Mouse (Mus musculus) stomach, embryonic 14.5 days (tissue): ENCODE data around the gene Ptcd1. TPM values are rescaled to one million over a fixed set of nuclear protein-coding genes. Genes with fewer than 3 reads are reported as not detected.

ENCODE experiments used
- ATAC-seq: fragments of 200-750 bp; cut with Nextera tagmentation; 2 replicates; pipeline ENCODE4 v1.8.0; 2017; ENCODE audit warnings: low read depth, moderate TSS enrichment; ENCODE audit not compliant: insufficient number of reproducible peaks, insufficient read depth, low FRiP score
- H3K27ac ChIP-seq: fragments of 300-500 bp; sonication (generic); 2 replicates; pipeline ENCODE4 v1.5.1; 2014; ENCODE audit warnings: mild to moderate bottlenecking, low read length, moderate library complexity, mixed read lengths
- H3K27me3 ChIP-seq: fragments of 300-500 bp; sonication (generic); 2 replicates; pipeline ENCODE4 v1.6.1; 2014; ENCODE audit warnings: low read length, control low read depth, mixed read lengths; ENCODE audit not compliant: control insufficient read depth, insufficient read depth
- H3K36me3 ChIP-seq: fragments of 300-500 bp; sonication (generic); 2 replicates; pipeline ENCODE4 v1.6.1; 2014; ENCODE audit warnings: mild to moderate bottlenecking, control low read depth, low read length, moderate library complexity, mixed read lengths; ENCODE audit not compliant: control insufficient read depth, insufficient read depth
- H3K4me1 ChIP-seq: fragments of 300-500 bp; sonication (generic); 2 replicates; pipeline ENCODE4 v1.6.1; 2014; ENCODE audit warnings: low read length, control low read depth, mixed read lengths; ENCODE audit not compliant: control insufficient read depth, insufficient read depth
- H3K4me2 ChIP-seq: fragments of 300-500 bp; sonication (generic); replicated peaks from 2 replicates; pipeline ENCODE4 v1.6.1; 2014; ENCODE audit warnings: low read depth, low read length, control low read depth
- H3K4me3 ChIP-seq: fragments of 300-500 bp; sonication (generic); 2 replicates; pipeline ENCODE4 v1.5.1; 2014; ENCODE audit warnings: low read depth, low read length, control low read depth
- H3K9ac ChIP-seq: fragments of 300-500 bp; sonication (generic); replicated peaks from 2 replicates; pipeline ENCODE4 v1.6.1; 2014; ENCODE audit warnings: low read depth, mild to moderate bottlenecking, control low read depth, low read length, moderate library complexity, mixed read lengths
- H3K9me3 ChIP-seq: fragments of 300-500 bp; sonication (generic); 2 replicates; pipeline ENCODE4 v1.6.1; 2016; ENCODE audit warnings: low read depth, low read length, control low read depth; ENCODE audit not compliant: control insufficient read depth
- WGBS: fragments of 180-500 bp; shearing (Covaris S2); extraction: QIAGEN DNeasy Blood & Tissue Kit; methylation state at CpG from one replicate; pipeline ENCODE4 v1.1.7; 2014; 5-methylcytosine and 5-hydroxymethylcytosine counted together
- polyA plus RNA-seq: library from polyadenylated mRNA; unstranded; fragments of >200 nt; fragmentation: Nextera tagmentation; extraction: Ambion mirVana; gene quantifications from 2 replicates; pipeline ENCODE4 v1.2.1, GENCODE M21; 2014

Gene Ptcd1
- polyA plus RNA-seq, 1 experiment from 2014 or later, result 11.4 TPM

GRCm38 (mm10) chr5:145190373-145190772 is 23.5 kb upstream of the Ptcd1 start:
- no peaks in the 10 kb centered on the region for H3K27me3 ChIP-seq
- no peak for ATAC-seq
- no peaks in the 10 kb centered on the region for H3K9me3 ChIP-seq
- peak overlapping the region; percentile 57 for H3K9ac ChIP-seq
- peaks cover 34% of the 10 kb centered on the region for H3K36me3 ChIP-seq
- no peak overlapping the region for H3K27ac ChIP-seq
- 44% methylated on average over 5 of the region's 5 CpGs for WGBS
- H3K4me1 ChIP-seq, result peaks cover 11% of the 10 kb centered on the region
- peak overlapping the region; percentile 64 for H3K4me3 ChIP-seq
- H3K4me2 ChIP-seq, result peak overlapping the region; percentile 74

GRCm38 (mm10) chr5:145189416-145189815 is 22.5 kb upstream of the Ptcd1 start:
- H3K4me2 ChIP-seq, result no peak overlapping the region
- no peak overlapping the region for H3K27ac ChIP-seq

GRCm38 (mm10) chr5:145185244-145185643 is 18.3 kb upstream of the Ptcd1 start:
- H3K4me2 ChIP-seq, result no peak overlapping the region
- H3K4me3 ChIP-seq, result no peak overlapping the region
- ATAC-seq, result no peak
- H3K4me1 ChIP-seq, result peaks cover 6% of the 10 kb centered on the region
- WGBS, result 93% methylated on average over 2 of the region's 2 CpGs
- H3K9ac ChIP-seq, result no peak overlapping the region
- peaks cover 72% of the 10 kb centered on the region for H3K36me3 ChIP-seq
- H3K27me3 ChIP-seq, result no peaks in the 10 kb centered on the region
- no peaks in the 10 kb centered on the region for H3K9me3 ChIP-seq
- no peak overlapping the region for H3K27ac ChIP-seq

More at GRCm38 (mm10) chr5:145189416-145189815, 22.5 kb upstream of the Ptcd1 start:
- Histone ChIP-seq H3K27me3 (no peaks in the 10 kb centered on the region), H3K4me3 (no peak overlapping the region), H3K4me1 (peaks cover 11% of the 10 kb centered on the region), H3K9me3 (no peaks in the 10 kb centered on the region), H3K36me3 (peaks cover 34% of the 10 kb centered on the region), H3K9ac (no peak overlapping the region)
- WGBS, result 89% methylated on average over 6 of the region's 6 CpGs
- ATAC-seq, result no peak

- Histone ChIP-seq H3K27ac (no peak overlapping the region), H3K36me3 (peaks cover 98% of the 10 kb centered on the region), H3K27me3 (no peaks in the 10 kb centered on the region), H3K4me3 (no peak overlapping the region), H3K4me2 (no peak overlapping the region), H3K9me3 (no peaks in the 10 kb centered on the region), H3K4me1 (no peaks in the 10 kb centered on the region), H3K9ac (no peak overlapping the region)
- no peak for ATAC-seq
- WGBS, result 89% methylated on average over 18 of the region's 18 CpGs
Observed at GRCm38 (mm10) chr5:145178461-145178980, 11.6 kb upstream of the Ptcd1 start.

- peak overlapping the region; percentile 76 for H3K27ac ChIP-seq
- no peaks in the 10 kb centered on the region for H3K27me3 ChIP-seq
- H3K4me2 ChIP-seq, result peak overlapping the region; percentile 91
- peak; percentile 44 for ATAC-seq
- peaks cover 36% of the 10 kb centered on the region for H3K36me3 ChIP-seq
- H3K9me3 ChIP-seq, result no peaks in the 10 kb centered on the region
- peak overlapping the region; percentile 93 for H3K9ac ChIP-seq
- WGBS, result under 1% methylated on average over 28 of the region's 28 CpGs
- peak overlapping the region; percentile 89 for H3K4me3 ChIP-seq
- peaks cover 11% of the 10 kb centered on the region; the same call in 1 of the 2 replicates for H3K4me1 ChIP-seq
Observed at GRCm38 (mm10) chr5:145167306-145167661, 376 bp upstream of the Ptcd1 start.

GRCm38 (mm10) chr5:145165184-145165583 is 1.7 kb downstream of the Ptcd1 start:
- Histone ChIP-seq H3K36me3 (peaks cover 19% of the 10 kb centered on the region; the same call in 1 of the 2 replicates), H3K27me3 (no peaks in the 10 kb centered on the region), H3K9me3 (no peaks in the 10 kb centered on the region), H3K9ac (no peak overlapping the region), H3K27ac (no peak overlapping the region), H3K4me2 (no peak overlapping the region), H3K4me1 (peaks cover 11% of the 10 kb centered on the region; the same call in 1 of the 2 replicates), H3K4me3 (no peak overlapping the region)
- no peak for ATAC-seq
- WGBS, result 82% methylated on average over 15 of the region's 15 CpGs

GRCm38 (mm10) chr5:145164710-145165109 is 2.2 kb downstream of the Ptcd1 start:
- H3K27ac ChIP-seq, result no peak overlapping the region
- WGBS, result 51% methylated on average over 3 of the region's 3 CpGs
- H3K4me3 ChIP-seq, result no peak overlapping the region
- H3K9ac ChIP-seq, result no peak overlapping the region
- H3K4me1 ChIP-seq, result peaks cover 11% of the 10 kb centered on the region; the same call in 1 of the 2 replicates
- H3K36me3 ChIP-seq, result peaks cover 18% of the 10 kb centered on the region
- H3K4me2 ChIP-seq, result no peak overlapping the region
- no peak for ATAC-seq
- H3K9me3 ChIP-seq, result no peaks in the 10 kb centered on the region
- no peaks in the 10 kb centered on the region for H3K27me3 ChIP-seq

- H3K36me3 ChIP-seq, result peaks cover 33% of the 10 kb centered on the region
- H3K4me2 ChIP-seq, result no peak overlapping the region
- H3K27ac ChIP-seq, result no peak overlapping the region
- H3K4me1 ChIP-seq, result no peaks in the 10 kb centered on the region
- no peak overlapping the region for H3K9ac ChIP-seq
- H3K9me3 ChIP-seq, result no peaks in the 10 kb centered on the region
- WGBS, result 94% methylated on average over 14 of the region's 14 CpGs
- no peak for ATAC-seq
- H3K27me3 ChIP-seq, result no peaks in the 10 kb centered on the region
- H3K4me3 ChIP-seq, result no peak overlapping the region
Observed at GRCm38 (mm10) chr5:145161361-145161760, 5.5 kb downstream of the Ptcd1 start.

GRCm38 (mm10) chr5:145152690-145153089 is 14.2 kb downstream of the Ptcd1 start:
- peaks cover 51% of the 10 kb centered on the region for H3K36me3 ChIP-seq
- no peak overlapping the region for H3K4me2 ChIP-seq
- H3K4me1 ChIP-seq, result no peaks in the 10 kb centered on the region
- no peaks in the 10 kb centered on the region for H3K27me3 ChIP-seq
- 91% methylated on average over 5 of the region's 5 CpGs for WGBS
- ATAC-seq, result no peak
- H3K27ac ChIP-seq, result no peak overlapping the region
- H3K9me3 ChIP-seq, result no peaks in the 10 kb centered on the region
- H3K4me3 ChIP-seq, result no peak overlapping the region
- H3K9ac ChIP-seq, result no peak overlapping the region
